Mouse (Mus musculus) right cerebral cortex, adult 2 months (tissue): ENCODE data around the gene 5830411N06Rik.

Experiments used
- DNase-seq, 2 experiments: peaks; one replicate each; pipeline ENCODE4 v3.0.0; 2021 to 2022; ENCODE audit warnings: low spot score in 2 of 2

5830411N06Rik gene

GRCm38 (mm10) chr7:140247216-140247615 is at the start of gene 5830411N06Rik:
5830411N06Rik (plus strand) TSS chr7:140247284.
- no peak for DNase-seq

GRCm38 (mm10) chr7:140201090-140201489 is 46.0 kb upstream of the 5830411N06Rik start:
- DNase-seq: no peak

- DNase-seq: no peak
Measured at GRCm38 (mm10) chr7:140205864-140206263, 41.2 kb upstream of the 5830411N06Rik start, which contains the start of gene Olfr524. Olfr524 (minus strand) TSS chr7:140205964.

- no peak for DNase-seq
Measured at GRCm38 (mm10) chr7:140206904-140207303, 40.2 kb upstream of the 5830411N06Rik start.

- DNase-seq: no peak
Measured at GRCm38 (mm10) chr7:140208153-140208552, 38.9 kb upstream of the 5830411N06Rik start.

GRCm38 (mm10) chr7:140208677-140209076 is 38.4 kb upstream of the 5830411N06Rik start:
- no peak for DNase-seq

GRCm38 (mm10) chr7:140213841-140214240 is 33.2 kb upstream of the 5830411N06Rik start:
- no peak for DNase-seq

GRCm38 (mm10) chr7:140217967-140218366 is 29.1 kb upstream of the 5830411N06Rik start, which contains the start of gene Cd163l1:
Cd163l1 (plus strand) TSS chr7:140218267.
- DNase-seq: no peak

- no peak for DNase-seq
Measured at GRCm38 (mm10) chr7:140219268-140219667, 27.8 kb upstream of the 5830411N06Rik start.

GRCm38 (mm10) chr7:140220375-140220774 is 26.7 kb upstream of the 5830411N06Rik start:
- no peak for DNase-seq

- DNase-seq: no peak
Measured at GRCm38 (mm10) chr7:140224209-140224608, 22.9 kb upstream of the 5830411N06Rik start.

GRCm38 (mm10) chr7:140228476-140228875 is 18.6 kb upstream of the 5830411N06Rik start:
- no peak for DNase-seq

GRCm38 (mm10) chr7:140231026-140231425 is 16.1 kb upstream of the 5830411N06Rik start:
- no peak for DNase-seq

GRCm38 (mm10) chr7:140233696-140234095 is 13.4 kb upstream of the 5830411N06Rik start:
- DNase-seq: no peak

- DNase-seq: no peak
Measured at GRCm38 (mm10) chr7:140253780-140254299, 6.8 kb downstream of the 5830411N06Rik start.

GRCm38 (mm10) chr7:140295746-140296145 is 48.7 kb downstream of the 5830411N06Rik start:
- DNase-seq: no peak

GRCm38 (mm10) chr7:140296876-140297275 is 49.8 kb downstream of the 5830411N06Rik start:
- no peak for DNase-seq

GRCm38 (mm10) chr7:140299416-140299815 is 52.3 kb downstream of the 5830411N06Rik start:
- no peak for DNase-seq

- DNase-seq: no peak
Measured at GRCm38 (mm10) chr7:140319861-140320385, 72.8 kb downstream of the 5830411N06Rik start.

- DNase-seq: no peak
Measured at GRCm38 (mm10) chr7:140320558-140320957, 73.5 kb downstream of the 5830411N06Rik start, which contains the start of gene Olfr525. Olfr525 (plus strand) TSS chr7:140320858.

GRCm38 (mm10) chr7:140321135-140321534 is 74.1 kb downstream of the 5830411N06Rik start:
- no peak for DNase-seq

- no peak for DNase-seq
Measured at GRCm38 (mm10) chr7:140329766-140330304, 82.8 kb downstream of the 5830411N06Rik start.

- no peak for DNase-seq
Measured at GRCm38 (mm10) chr7:140333717-140334116, 86.6 kb downstream of the 5830411N06Rik start, which contains the start of gene Olfr527. Olfr527 (plus strand) TSS chr7:140334017.
